8 mouse cellular contexts compared by ENCODE assay signal in genomic region chr11:49986277-49987036, GRCm38 (mm10). TPM values are rescaled to one million over a fixed set of nuclear protein-coding genes. Genes with fewer than 3 reads are reported as not detected.
DNase-seq lines count a peak whose midpoint lies in the region; ATAC-seq lines count a peak whose summit lies in the region.

No protein-coding gene starts in this region.

- ATAC-seq in lung, embryonic 16.5 days (ENCODE audit: low read depth): peak; percentile 70; the same call in 1 of the 2 replicates
- no peak for ATAC-seq in megakaryocyte-erythroid progenitor cell, adult 5-6 weeks (replicated peaks; ENCODE audit: low FRiP score, low TSS enrichment, poor library complexity, severe bottlenecking)

- intact Hi-C loops in heart, postnatal 14 days (cut with DNase I): loop anchor here (1.0 to 10.0 kb wide), 3 partner anchors 144 to 378 kb away; no protein-coding TSS in a partner anchor

- no peak overlapping the region for H3K4me3 ChIP-seq in embryonic facial prominence, embryonic 10.5 days
- H3K4me3 ChIP-seq in lung, embryonic 16.5 days (ENCODE audit: low read length): no peak overlapping the region

- H3K27ac ChIP-seq in embryonic facial prominence, embryonic 10.5 days (replicated peaks): no peak overlapping the region
- H3K27ac ChIP-seq in lung, embryonic 16.5 days (ENCODE audit: low read length): no peak overlapping the region

- no peak overlapping the region for H3K9ac ChIP-seq in lung, embryonic 16.5 days (ENCODE audit: low read length)

- no peak overlapping the region for H3K4me2 ChIP-seq in lung, embryonic 16.5 days (ENCODE audit: low read depth, low read length)

- H3K9me3 ChIP-seq in embryonic facial prominence, embryonic 10.5 days: no peaks in the 10 kb centered on the region
- no peaks in the 10 kb centered on the region for H3K9me3 ChIP-seq in lung, embryonic 16.5 days (ENCODE audit: control insufficient read depth, low read length)

- DNase-seq in ES-CJ7 (ENCODE audit: low read depth, low spot score): peak; percentile 79
- peak; percentile 83 for DNase-seq in adrenal gland, postnatal 14 days
- DNase-seq in embryonic facial prominence, embryonic 10.5 days (ENCODE audit: low spot score): peak; percentile 71
- peak; percentile 68 to 76 for DNase-seq in heart, postnatal 14 days
- DNase-seq in kidney, postnatal 4 days: peak; percentile 76 to 84
- peak; percentile 71 for DNase-seq in retina, postnatal 1 day

- no peaks in the 10 kb centered on the region for H3K36me3 ChIP-seq in embryonic facial prominence, embryonic 10.5 days (replicated peaks)
- H3K36me3 ChIP-seq in lung, embryonic 16.5 days (ENCODE audit: control insufficient read depth, insufficient read depth, low read length): no peaks in the 10 kb centered on the region

- H3K4me1 ChIP-seq in embryonic facial prominence, embryonic 10.5 days: no peaks in the 10 kb centered on the region
- H3K4me1 ChIP-seq in lung, embryonic 16.5 days (replicated peaks; ENCODE audit: control insufficient read depth, insufficient read depth, low read length): no peaks in the 10 kb centered on the region

- WGBS in embryonic facial prominence, embryonic 10.5 days: 22% methylated on average over 10 of the region's 10 CpGs
- 20% methylated on average over 10 of the region's 10 CpGs for WGBS in lung, embryonic 16.5 days

- no peaks in the 10 kb centered on the region for H3K27me3 ChIP-seq in embryonic facial prominence, embryonic 10.5 days (replicated peaks; ENCODE audit: low read depth, poor library complexity, severe bottlenecking)
- H3K27me3 ChIP-seq in lung, embryonic 16.5 days (ENCODE audit: control insufficient read depth, insufficient read depth, low read depth, low read length): no peaks in the 10 kb centered on the region

RNA-seq across cellular contexts. Expression of gene Rnf130, which starts 38.7 kb away (rescaled TPM):
- total RNA-seq in adrenal gland, postnatal 14 days (2021): 63.6 and 70.4 TPM in 2 replicates
- 57.4 and 60.5 TPM in 2 replicates for polyA plus RNA-seq in embryonic facial prominence, embryonic 10.5 days (2016; fragmentation: Nextera tagmentation; extraction: Ambion mirVana)
- 10 to 100 TPM; 45.0 to 53.6 TPM for total RNA-seq in heart, postnatal 14 days (2021)
- polyA plus RNA-seq in lung, embryonic 16.5 days (2015; fragmentation: Nextera tagmentation; extraction: Ambion mirVana): 29.0 and 38.3 TPM in 2 replicates
- 63.4 and 63.8 TPM in 2 replicates for total RNA-seq in megakaryocyte-erythroid progenitor cell, adult 5-6 weeks (2014; fragmentation: Nextera tagmentation)
- total RNA-seq in megakaryocyte-erythroid progenitor cell, adult 5-6 weeks (2017): 115 and 134 TPM in 2 replicates
